Mouse (Mus musculus): Measurements from ENCODE around the gene Acot1. TPM values are rescaled to one million over a fixed set of nuclear protein-coding genes. Genes with fewer than 3 reads are reported as not detected.
A peak's percentile ranks its signal among the peaks of the same experiment; 100 is the strongest.
"Not testable (repeated sequence)": the region's sequence is repeated elsewhere in the genome, so short reads cannot be mapped to it uniquely, and the experiment has no call there.

Acot1 gene
- total and polyA plus RNA-seq, 2 experiments from 2014 or later, result 122 to 137 TPM

DNA sequence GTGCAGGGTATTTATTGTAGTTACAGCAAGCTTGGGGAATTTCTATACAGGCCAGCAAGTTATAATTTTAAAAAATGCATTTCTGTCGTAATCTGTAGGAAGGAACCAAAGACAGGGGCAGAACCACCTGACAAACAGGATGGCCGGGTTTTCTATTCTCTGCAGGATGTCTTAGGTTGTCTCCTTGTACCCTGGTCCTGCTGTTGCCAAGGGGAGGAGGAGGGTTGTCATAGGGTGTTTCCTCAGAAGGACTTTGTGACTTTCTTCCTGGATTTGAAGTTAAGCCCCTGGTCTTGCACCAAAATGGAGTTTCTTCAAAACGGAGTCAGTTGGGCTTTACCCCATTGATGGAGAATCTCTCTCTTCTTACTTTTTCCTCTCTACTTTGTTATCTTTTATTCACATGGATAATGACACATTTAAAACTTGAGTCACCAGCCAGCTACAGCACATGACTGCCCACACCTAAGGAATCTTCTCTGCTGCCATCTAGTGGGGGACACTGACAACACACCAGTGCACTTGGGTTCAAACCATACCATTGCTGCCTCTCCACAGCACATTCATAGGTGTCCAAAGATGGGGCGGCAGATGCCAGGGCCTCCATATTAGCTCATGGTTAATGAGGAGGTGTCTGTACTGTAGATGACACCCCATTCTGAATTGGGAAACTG, 21.5 kb downstream of the Acot1 start:
- Histone ChIP-seq H3K36me3 (replicated peaks; ENCODE audit: control insufficient read depth, insufficient read depth, low read length) (no peaks in the 10 kb centered on the region), H3K4me2 (ENCODE audit: low read depth, low read length) (no peak overlapping the region), H3K9me3 (replicated peaks; ENCODE audit: control insufficient read depth, low read length) (no peaks in the 10 kb centered on the region), H3K27ac (ENCODE audit: low read depth) (no peak overlapping the region), H3K4me3 (ENCODE audit: low read depth, low read length) (no peak overlapping the region), H3K27me3 (ENCODE audit: control insufficient read depth, insufficient read depth, low read length) (no peaks in the 10 kb centered on the region), H3K9ac (replicated peaks; ENCODE audit: low read depth, low read length) (no peak overlapping the region), H3K4me1 (ENCODE audit: control insufficient read depth, insufficient read depth) (no peaks in the 10 kb centered on the region)
- TF ChIP-seq EP300 (IDR thresholded peaks at IDR 0.05; ENCODE audit: low read depth) (0 out of 2 replicates have a peak, but pooled peaks have one; percentile 38), CTCF (IDR thresholded peaks at IDR 0.05; ENCODE audit: low read depth) (peak; percentile 95)
- DNase-seq (ENCODE audit: low spot score) (peak; percentile 72), ATAC-seq (ENCODE audit: insufficient read depth, low read depth) (peak; percentile 79)
- 48% methylated on average over 4 of the region's 4 CpGs for WGBS

DNA sequence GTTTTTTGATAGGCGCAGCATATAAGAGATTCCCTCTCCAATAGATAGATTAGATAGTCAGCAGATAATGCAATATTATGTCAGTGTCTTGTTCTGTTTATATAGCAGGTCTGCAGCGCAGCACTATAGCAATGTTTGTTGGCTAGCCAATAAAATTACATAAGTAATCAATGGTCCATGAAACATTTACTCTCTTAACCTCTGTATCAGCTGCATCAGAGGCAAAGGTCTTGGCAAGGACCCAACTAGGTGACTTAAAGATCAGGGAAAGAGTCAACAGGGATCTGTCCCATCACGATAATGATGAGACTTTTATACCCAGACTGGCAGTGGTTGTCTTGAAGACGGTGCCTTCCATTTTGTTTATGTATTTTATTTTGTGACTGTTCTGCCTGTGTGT, 23.6 kb downstream of the Acot1 start:
- no peak overlapping the region for H3K9ac ChIP-seq (replicated peaks; ENCODE audit: low read depth, low read length)
- ATAC-seq (ENCODE audit: insufficient read depth, low read depth) (no peak), DNase-seq (ENCODE audit: low spot score) (no peak)
- H3K4me1 ChIP-seq (ENCODE audit: control insufficient read depth, insufficient read depth), result no peaks in the 10 kb centered on the region
- no peak overlapping the region for H3K27ac ChIP-seq (ENCODE audit: low read depth)
- H3K9me3 ChIP-seq (replicated peaks; ENCODE audit: control insufficient read depth, low read length), result no peaks in the 10 kb centered on the region
- TF ChIP-seq EP300 (IDR thresholded peaks at IDR 0.05; ENCODE audit: low read depth) (no peak), CTCF (IDR thresholded peaks at IDR 0.05; ENCODE audit: low read depth) (no peak)
- H3K4me2 ChIP-seq (ENCODE audit: low read depth, low read length), result no peak overlapping the region
- H3K36me3 ChIP-seq (replicated peaks; ENCODE audit: control insufficient read depth, insufficient read depth, low read length), result no peaks in the 10 kb centered on the region
- H3K4me3 ChIP-seq (ENCODE audit: low read depth, low read length), result no peak overlapping the region
- WGBS, result 92% methylated on average over 4 of the region's 4 CpGs
- no peaks in the 10 kb centered on the region; the same call in 1 of the 2 replicates for H3K27me3 ChIP-seq (ENCODE audit: control insufficient read depth, insufficient read depth, low read length)

DNA sequence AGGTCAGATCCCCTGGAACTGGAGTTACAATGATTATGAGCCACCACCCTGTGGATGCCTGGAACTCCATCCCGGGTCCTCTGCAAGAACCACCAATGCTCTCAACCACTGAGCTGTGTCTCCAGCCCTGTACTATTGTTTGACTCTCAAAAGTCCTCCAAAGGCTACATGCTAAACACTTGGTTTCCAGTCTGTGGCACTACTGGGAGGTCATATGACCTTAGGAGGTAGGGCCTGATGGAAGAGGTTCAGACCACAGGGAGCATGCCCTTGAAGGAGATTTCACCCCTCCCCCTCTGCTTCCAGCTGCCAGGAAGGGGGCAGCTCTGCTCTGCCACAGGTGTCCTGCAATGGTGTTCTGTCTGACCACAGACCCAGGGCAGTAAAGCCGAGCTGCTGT, 24.0 kb downstream of the Acot1 start:
- not testable (repeated sequence) for H3K27me3 ChIP-seq (ENCODE audit: control insufficient read depth, insufficient read depth, low read length); DNase-seq (ENCODE audit: low spot score); H3K4me3 ChIP-seq (ENCODE audit: low read depth, low read length); H3K4me2 ChIP-seq (ENCODE audit: low read depth, low read length); H3K36me3 ChIP-seq (replicated peaks; ENCODE audit: control insufficient read depth, insufficient read depth, low read length); ATAC-seq (ENCODE audit: insufficient read depth, low read depth); H3K4me1 ChIP-seq (ENCODE audit: control insufficient read depth, insufficient read depth); H3K9me3 ChIP-seq (replicated peaks; ENCODE audit: control insufficient read depth, low read length); H3K27ac ChIP-seq (ENCODE audit: low read depth); H3K9ac ChIP-seq (replicated peaks; ENCODE audit: low read depth, low read length)
- 69% methylated on average over 2 of the region's 2 CpGs for WGBS

DNA sequence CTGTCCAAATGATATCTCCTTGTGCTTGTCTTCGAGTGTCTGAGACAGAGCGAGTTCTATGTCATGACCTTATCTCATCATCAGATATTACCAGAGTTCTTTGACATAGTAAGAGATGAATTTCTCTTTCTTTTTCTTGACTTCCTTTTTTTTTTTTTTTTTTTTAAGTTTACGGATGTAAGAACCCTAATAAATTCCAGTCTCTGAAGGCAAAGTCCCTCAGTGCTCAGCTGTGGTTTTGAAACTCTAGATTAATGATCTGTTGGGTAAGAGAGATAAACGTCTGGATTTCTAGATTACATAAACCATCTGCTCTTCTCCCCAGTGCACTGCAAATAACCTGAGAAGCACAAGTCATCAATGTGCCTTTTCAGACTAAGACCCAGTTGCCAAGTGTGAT, 24.8 kb downstream of the Acot1 start:
- no peaks in the 10 kb centered on the region; the same call in 1 of the 2 replicates for H3K4me1 ChIP-seq (ENCODE audit: control insufficient read depth, insufficient read depth)
- H3K27ac ChIP-seq (ENCODE audit: low read depth), result no peak overlapping the region
- H3K4me3 ChIP-seq (ENCODE audit: low read depth, low read length), result no peak overlapping the region
- no peaks in the 10 kb centered on the region for H3K36me3 ChIP-seq (replicated peaks; ENCODE audit: control insufficient read depth, insufficient read depth, low read length)
- no peaks in the 10 kb centered on the region; the same call in 1 of the 2 replicates for H3K27me3 ChIP-seq (ENCODE audit: control insufficient read depth, insufficient read depth, low read length)
- TF ChIP-seq EP300 (IDR thresholded peaks at IDR 0.05; ENCODE audit: low read depth) (no peak), CTCF (IDR thresholded peaks at IDR 0.05; ENCODE audit: low read depth) (no peak)
- ATAC-seq (ENCODE audit: insufficient read depth, low read depth) (no peak), DNase-seq (ENCODE audit: low spot score) (no peak)
- WGBS, result 57% methylated on average over 4 of the region's 4 CpGs
- no peak overlapping the region for H3K4me2 ChIP-seq (ENCODE audit: low read depth, low read length)
- no peaks in the 10 kb centered on the region for H3K9me3 ChIP-seq (replicated peaks; ENCODE audit: control insufficient read depth, low read length)
- no peak overlapping the region for H3K9ac ChIP-seq (replicated peaks; ENCODE audit: low read depth, low read length)

DNA sequence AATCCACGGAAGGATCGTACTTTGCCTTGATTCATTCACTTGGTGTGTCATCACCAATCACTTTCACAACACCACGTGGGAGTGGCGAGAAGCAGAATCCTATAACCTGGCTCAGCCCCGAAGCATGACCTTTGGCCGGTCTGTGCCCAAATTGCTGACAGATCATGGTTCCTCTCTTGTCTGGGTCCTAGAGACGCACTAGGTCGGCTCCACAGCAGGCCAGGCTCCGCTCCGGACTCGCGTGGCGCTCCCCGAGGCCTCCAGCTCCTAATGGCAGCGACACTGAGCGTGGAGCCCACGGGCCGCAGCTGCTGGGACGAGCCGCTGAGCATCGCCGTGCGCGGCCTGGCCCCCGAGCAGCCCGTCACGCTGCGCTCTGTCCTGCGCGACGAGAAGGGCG, 29.0 kb downstream of the Acot1 start, which contains the start of gene Acot4:
TSS of gene Acot4 (plus strand) at position 139 of the 400 bp plus-strand sequence.
- peak within 1 kb of the TSS; percentile 75 for H3K4me2 ChIP-seq (ENCODE audit: low read depth, low read length)
- peak within 1 kb of the TSS; percentile 52 for H3K4me3 ChIP-seq (ENCODE audit: low read depth, low read length)
- 0 out of 2 replicates have a peak, but pooled peaks have one; percentile 33 for ATAC-seq (ENCODE audit: insufficient read depth, low read depth)
- H3K9me3 ChIP-seq (replicated peaks; ENCODE audit: control insufficient read depth, low read length); H3K4me1 ChIP-seq (ENCODE audit: control insufficient read depth, insufficient read depth); H3K36me3 ChIP-seq (replicated peaks; ENCODE audit: control insufficient read depth, insufficient read depth, low read length); H3K27ac ChIP-seq (ENCODE audit: low read depth); H3K27me3 ChIP-seq (ENCODE audit: control insufficient read depth, insufficient read depth, low read length); DNase-seq (ENCODE audit: low spot score): not testable (repeated sequence)
- 15% methylated on average over 17 of the region's 32 CpGs for WGBS
- peak within 1 kb of the TSS; percentile 58 for H3K9ac ChIP-seq (replicated peaks; ENCODE audit: low read depth, low read length)

DNA sequence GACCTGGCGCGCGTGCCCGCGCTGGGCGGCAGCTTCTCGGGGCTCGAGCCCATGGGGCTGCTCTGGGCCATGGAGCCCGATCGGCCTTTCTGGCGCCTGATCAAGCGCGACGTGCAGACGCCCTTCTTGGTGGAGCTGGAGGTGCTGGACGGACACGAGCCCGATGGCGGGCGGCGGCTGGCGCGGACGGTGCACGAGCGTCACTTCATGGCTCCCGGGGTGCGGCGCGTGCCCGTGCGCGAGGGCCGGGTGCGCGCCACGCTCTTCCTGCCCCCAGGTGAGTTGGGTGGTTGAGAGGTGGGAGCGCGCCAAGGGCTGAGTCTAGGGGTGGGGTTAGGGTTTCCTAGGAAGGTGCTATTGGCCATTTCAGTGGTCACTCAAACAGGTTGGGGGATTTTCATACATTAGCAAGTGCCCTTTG, 29.4 kb downstream of the Acot1 start, which contains the start of gene Gm49366:
TSS of gene Gm49366 (plus strand) at position 245 of the 421 bp plus-strand sequence.
- peak; percentile 41; the same call in 1 of the 2 replicates for ATAC-seq (ENCODE audit: insufficient read depth, low read depth)
- WGBS, result 2% methylated on average over 33 of the region's 39 CpGs
- not testable (repeated sequence) for H3K4me1 ChIP-seq (ENCODE audit: control insufficient read depth, insufficient read depth); H3K9me3 ChIP-seq (replicated peaks; ENCODE audit: control insufficient read depth, low read length); H3K27me3 ChIP-seq (ENCODE audit: control insufficient read depth, insufficient read depth, low read length); DNase-seq (ENCODE audit: low spot score); H3K36me3 ChIP-seq (replicated peaks; ENCODE audit: control insufficient read depth, insufficient read depth, low read length); H3K27ac ChIP-seq (ENCODE audit: low read depth)
- H3K4me3 ChIP-seq (ENCODE audit: low read depth, low read length), result peak within 1 kb of the TSS; percentile 52
- peak within 1 kb of the TSS; percentile 58 for H3K9ac ChIP-seq (replicated peaks; ENCODE audit: low read depth, low read length)
- peak within 1 kb of the TSS; percentile 75 for H3K4me2 ChIP-seq (ENCODE audit: low read depth, low read length)

All from heart, postnatal 0 days (tissue).